Mouse (Mus musculus): ENCODE measurements around the gene Plcb4.

The Plcb4 gene

GRCm38 (mm10) chr2:135802878-135803450 lies 144.2 kb downstream of the Plcb4 start:
- intact Hi-C loops (cut with DNase I) = no loop called here

DNA sequence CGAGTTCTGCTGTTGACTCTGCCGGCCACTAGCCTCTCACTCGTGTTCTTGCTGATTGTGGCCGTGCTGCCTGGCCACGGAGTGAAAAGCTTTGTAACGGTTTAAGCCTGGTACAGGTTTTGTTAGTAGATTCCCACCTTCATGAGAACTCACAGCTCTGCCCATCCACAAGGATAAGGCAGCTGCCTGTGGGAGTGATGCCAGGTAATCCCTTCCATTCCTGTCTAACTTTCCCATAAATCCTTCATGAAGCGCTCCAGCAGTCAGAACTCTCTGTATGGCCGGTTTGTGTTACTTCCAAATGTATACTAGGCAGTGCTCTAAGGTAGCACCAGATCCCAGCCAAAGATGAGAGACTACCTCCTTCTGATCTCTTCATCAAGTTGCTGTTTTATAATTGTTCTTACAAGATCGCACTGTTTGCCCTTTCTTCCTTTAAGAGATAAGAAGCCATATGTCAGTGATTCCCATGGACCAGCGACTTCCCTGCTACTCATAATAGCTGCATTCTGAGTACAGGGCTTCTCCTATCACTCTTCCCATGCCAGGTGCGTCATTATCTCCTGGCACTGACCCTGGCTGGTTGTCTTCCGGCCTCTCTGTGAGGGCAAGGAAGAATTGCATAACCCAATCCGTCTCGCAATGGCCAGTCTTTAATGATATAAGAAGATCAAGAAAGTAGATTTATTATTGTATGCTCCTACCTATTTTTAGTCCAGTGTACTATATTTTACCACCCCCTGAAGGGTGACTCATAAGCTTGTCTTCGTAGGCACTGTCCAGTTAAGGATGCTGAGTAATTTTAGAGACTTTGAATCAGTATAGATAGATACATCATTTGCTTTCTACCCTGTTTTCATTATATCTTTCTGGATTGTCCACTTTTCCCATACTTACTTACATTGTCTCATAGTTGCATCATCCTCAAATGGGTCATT lies 147.2 kb downstream of the Plcb4 start:
- intact Hi-C loops (cut with DNase I) = no loop called here

DNA sequence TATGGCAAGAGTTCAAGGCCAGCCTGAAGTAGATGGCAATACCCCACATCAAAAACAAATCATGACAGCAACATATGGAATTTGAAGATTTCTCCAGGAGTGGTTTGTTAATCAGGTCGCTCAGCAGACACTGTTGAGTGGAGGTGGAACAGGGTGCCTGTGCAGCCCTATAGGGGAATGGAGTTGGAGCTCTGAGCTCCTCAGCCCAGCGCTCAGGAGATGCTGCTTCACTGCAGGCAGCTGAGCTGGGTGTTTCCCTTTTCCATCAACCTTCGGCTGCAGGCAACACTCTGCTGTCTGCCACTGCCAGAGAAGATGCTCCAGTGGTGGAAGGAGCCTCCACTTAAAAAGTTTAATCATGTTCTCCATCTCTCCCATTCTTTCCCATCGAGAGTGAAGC lies 149.5 kb downstream of the Plcb4 start:
- intact Hi-C loops (cut with DNase I) = no loop called here

GRCm38 (mm10) chr2:135810841-135811240 lies 152.0 kb downstream of the Plcb4 start:
- intact Hi-C loops (cut with DNase I) = no loop called here

GRCm38 (mm10) chr2:135811453-135812101 lies 152.8 kb downstream of the Plcb4 start:
- intact Hi-C loops (cut with DNase I) = no loop called here

DNA sequence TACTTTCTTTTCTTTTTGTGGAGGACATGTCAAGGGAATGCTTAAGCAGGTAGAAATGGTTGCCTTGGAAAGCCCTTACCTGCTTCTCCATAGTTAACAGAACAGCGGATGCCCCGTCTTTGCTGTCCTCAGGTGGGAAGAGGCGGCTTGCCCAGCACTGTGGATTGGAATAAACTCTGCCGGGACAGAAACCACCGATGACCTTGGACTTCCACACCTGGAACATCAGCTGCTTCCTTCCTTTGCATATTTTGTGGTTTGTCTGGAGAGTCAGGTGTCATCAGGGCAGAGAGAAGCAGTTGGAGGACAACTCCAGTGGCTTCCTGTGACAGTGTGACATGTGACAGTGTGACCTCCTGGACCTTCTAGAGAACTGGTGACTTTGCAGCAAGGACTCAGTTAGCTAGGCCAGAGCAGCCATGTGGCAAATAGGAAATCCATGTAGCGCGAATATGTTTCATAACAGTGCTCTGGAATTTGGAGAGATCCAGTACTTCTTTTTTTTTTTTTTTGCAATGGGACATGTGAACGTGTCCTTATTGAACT lies 154.0 kb downstream of the Plcb4 start:
- intact Hi-C loops (cut with DNase I) = no loop called here

- intact Hi-C loops (cut with DNase I) = no loop called here
These were observed 161.9 kb downstream of the Plcb4 start for GRCm38 (mm10) chr2:135820691-135821090.

DNA sequence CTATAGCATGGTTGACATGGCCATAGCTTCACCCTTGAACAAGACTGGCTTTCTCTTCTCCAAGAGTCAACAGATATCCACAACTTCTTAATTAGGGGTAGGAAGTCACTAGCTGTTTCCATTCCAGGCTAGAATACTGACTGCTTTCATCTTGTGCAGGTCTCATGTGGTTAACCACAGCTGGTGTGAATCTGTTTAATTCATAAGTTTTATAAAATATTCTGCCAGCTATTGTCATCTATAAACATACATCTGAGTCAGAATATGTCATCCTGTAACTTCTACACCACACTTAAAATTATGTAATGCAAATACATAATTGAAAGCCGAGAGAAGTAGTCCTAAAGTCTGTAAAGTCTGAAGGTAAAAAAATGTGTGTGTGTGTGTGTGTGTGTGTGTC lies 164.9 kb downstream of the Plcb4 start:
- intact Hi-C loops (cut with DNase I) = no loop called here

DNA sequence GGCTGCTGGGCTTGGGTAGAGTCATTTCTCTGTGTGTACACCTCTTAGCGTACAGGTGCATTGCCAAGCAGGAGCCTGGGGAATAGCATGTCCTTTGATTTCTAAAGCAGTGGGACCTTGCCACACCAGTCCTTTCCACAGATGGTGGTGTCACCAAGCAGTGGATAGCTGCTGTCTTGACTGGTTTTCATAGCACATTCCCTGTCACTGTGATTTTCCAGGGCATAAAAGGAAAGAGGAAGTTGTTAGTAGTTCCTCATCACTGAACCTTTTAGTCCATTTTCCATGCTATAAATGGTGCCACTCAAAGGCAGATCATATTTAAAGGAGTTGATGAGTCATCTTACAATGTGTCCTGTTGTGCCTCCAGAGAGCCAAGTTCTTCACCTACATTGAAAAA lies 165.9 kb downstream of the Plcb4 start:
- intact Hi-C loops (cut with DNase I) = no loop called here

DNA sequence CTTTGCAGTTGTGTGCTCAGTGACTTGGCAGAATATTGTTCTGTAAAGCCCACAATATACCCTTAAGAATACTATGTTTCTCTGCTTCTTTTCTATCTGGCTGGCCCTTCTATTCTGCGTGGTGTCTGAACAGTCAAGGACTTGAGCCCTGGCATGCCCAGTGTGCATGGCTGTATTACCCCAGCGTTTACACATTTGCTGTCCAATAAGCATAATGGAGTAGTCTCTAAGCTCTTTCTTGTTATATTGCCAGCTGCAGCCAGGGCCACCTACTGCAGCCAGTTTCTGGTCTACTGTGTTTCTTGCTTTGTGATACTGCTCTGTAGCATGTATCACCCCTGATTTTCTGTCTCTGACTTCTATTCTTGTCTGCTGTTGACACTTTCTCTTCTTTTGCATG lies 166.8 kb downstream of the Plcb4 start:
- intact Hi-C loops (cut with DNase I) = no loop called here

DNA sequence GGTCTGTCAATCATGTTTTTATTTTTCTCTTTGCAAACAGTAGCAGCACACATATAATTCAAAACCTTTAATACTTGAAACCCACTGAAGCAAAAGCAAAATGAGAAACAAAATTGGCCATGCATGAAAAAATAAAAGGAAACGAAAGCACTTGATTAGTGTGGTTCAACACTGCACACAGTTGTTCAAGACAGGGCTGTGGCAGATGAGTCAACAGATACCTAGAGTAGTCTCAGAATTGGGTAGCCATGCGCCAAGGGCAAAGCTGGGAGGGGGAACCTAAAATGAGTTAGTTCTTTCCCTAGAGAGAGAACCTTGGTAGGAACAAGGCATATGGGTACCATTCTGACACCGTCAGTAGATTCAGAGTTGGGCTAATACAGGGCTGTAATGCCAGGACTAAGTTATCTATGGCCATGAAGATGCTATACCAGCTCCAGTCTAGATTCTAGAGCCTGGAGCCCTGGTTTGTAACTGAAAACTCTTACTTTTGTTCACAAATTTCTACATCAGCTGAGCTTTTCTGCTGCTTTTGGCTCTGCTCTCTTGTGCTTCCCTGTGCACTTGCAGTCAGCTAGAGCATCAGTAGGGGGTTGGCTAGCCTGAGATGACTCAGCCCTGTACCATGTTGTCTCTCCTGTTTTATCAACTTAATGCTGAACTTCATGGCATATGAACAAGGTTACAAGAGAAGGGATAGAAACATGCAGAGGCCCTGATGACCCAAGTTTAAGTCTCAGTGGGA lies 168.0 kb downstream of the Plcb4 start:
- intact Hi-C loops (cut with DNase I) = no loop called here

GRCm38 (mm10) chr2:135828446-135828845 lies 169.6 kb downstream of the Plcb4 start:
- intact Hi-C loops (cut with DNase I) = no loop called here

DNA sequence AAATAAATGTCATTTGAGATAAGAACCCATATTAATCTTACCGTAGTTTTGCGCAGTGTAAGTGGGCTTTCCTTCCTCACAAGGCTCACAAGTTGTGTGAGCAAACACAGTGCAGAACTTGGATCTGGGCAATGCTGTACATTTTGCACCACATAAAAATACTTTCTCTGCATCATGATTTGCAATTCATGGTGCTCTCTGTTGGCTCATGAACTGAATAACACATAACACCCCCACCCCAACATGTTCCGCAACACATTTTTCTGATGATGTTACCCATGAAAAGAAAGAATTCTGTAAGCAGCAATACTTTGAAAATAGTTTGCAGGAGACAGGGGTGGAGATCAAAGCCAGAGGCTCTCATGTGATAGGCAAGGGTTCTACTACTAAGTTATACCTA lies 174.9 kb downstream of the Plcb4 start:
- intact Hi-C loops (cut with DNase I) = no loop called here

- intact Hi-C loops (cut with DNase I) = no loop called here
These were observed 175.6 kb downstream of the Plcb4 start for GRCm38 (mm10) chr2:135834435-135834834.

GRCm38 (mm10) chr2:135835911-135836310 lies 177.1 kb downstream of the Plcb4 start:
- intact Hi-C loops (cut with DNase I) = no loop called here

DNA sequence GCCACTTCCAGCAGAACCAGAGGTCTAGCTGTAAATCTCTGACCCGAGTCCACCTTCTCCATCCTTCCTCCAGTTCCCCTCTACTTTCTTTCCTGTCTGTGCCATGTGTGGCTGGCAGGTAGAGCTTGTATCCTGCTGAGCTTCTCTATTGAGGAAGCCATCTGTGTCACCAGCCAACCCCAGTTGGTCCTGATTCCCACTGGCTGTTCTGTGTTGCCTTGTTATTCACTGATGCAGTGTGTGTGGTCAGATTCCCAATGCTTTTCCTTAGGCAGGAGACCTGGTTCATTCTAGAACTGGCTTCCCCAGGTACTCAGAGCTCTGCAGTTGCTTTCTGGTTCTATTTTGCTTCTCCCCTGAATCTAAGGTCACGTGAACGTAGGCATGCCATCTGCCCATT lies 177.6 kb downstream of the Plcb4 start:
- intact Hi-C loops (cut with DNase I) = no loop called here

DNA sequence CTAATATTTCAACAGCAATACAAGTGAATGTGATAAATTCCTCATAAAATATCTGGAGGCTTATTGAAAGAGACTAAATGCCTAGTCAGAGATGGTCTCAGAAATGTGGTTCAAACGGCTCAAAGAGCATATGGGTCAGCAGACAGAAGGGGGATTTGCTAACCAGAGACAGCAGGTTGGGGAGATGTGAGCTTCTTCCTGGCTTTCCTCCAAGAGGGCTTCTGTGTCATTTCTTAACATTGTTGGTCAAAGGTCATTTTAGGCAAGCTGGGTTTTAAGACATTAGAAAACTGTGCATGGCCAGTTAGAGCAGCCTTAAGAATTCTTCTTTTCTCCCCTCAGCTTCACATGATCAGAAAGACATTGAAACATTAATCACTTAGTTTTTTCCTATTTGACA lies 178.9 kb downstream of the Plcb4 start:
- intact Hi-C loops (cut with DNase I) = no loop called here

- intact Hi-C loops (cut with DNase I) = no loop called here
These were observed 179.3 kb downstream of the Plcb4 start for GRCm38 (mm10) chr2:135838135-135838534.

DNA sequence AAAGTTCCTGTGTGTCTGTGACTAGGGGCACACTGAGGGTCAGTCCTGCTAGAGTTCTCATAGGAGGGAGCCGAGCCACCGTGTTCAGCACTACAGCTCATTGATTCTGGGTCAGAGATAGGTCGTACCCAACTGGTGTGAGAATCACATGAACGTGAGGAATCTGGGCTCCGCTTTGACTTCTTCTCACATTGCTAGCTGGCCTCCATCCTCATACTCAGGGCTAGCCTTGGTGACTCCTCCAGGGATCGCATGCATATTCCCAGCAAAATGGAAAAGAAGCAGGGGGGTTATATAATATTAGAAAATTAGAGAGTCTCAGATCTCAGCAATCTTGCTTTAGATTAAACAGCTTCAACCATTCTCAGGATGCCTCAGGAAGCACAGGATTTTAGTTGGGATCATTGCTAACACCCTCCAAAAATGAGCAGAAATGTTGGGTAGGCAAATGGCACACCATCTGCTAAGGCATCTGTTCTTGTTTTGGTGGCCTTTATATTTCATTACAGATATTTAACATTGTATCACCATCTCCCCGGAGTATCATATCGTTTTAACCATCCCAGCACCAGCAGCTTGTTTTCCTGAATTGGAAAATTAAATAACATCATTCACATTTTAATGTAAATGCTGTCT lies 180.0 kb downstream of the Plcb4 start:
- intact Hi-C loops (cut with DNase I) = no loop called here

DNA sequence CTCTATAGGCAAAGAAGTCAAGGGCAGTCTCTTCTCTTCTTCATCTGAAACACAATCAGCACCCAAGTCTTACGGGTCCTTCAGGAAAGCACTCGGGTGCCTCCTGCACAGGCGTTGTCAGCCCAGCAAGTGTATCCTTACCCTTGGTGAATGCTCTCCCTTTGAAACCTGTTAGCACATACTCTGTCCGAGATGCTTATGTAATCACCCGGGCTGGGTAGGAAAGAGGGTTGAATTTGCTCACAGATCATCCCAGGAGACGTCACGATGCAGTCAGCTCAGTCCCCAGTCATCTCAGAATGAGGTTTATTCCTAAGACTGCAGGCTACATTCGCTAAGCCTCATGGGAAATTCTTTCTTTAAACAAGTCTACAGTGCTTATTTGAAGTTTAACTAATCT lies 184.9 kb downstream of the Plcb4 start:
- intact Hi-C loops (cut with DNase I) = no loop called here

DNA sequence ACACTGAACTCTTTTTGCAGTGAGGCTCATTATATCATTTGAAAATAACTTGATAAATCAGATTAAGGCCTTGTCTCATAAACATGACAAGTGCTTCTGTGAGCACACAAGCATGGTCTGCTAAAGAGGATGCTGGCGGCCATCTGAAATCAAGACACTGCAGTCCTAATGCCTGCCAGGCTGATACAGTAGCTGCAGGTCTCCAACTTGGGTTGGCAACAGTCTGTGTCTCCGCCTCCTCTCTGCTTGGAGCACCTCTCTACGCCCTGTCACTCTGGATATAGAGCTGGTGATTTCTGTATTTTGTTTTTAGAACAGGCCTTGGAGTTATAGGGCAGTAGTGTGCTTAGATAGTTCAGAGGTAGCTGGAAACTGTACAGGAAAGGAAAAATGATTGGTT lies 188.1 kb downstream of the Plcb4 start:
- intact Hi-C loops (cut with DNase I) = no loop called here

Measured in adrenal gland (tissue).